8 mouse cellular contexts compared by ENCODE assay signal in the genomic region with DNA sequence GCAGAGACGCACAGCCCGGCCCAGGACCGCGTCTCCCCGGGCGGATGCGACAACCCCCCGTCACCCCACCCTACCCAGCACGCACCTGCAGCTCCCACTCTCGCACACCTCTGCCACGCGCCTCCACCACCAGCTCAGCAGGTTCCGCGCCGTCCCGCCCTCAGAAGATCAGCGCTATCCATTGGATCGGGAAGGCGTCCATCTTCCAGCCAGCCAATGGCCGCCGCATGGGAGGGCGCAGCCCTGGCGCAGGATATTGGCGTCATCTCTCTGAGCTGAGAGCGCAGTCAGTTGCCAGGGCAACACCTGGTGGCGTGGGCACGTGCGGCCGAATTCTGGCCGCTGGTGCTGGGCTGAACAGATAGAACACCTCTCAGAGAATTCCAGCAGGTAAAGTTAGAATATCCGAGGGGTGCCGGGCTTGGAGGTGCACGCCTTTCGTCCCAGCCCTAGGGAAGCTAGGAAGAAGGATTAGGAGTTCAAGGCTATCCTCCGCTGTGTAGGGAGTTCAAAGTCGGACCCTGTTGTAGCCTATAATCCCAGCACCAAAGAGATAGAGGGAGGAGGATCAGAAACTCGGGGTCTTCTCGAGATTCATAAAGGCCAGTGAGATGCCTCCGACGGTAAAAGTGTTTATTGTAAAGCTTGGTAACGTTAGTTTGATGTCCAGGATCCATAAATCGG. TPM values are rescaled to one million over a fixed set of nuclear protein-coding genes. Genes with fewer than 3 reads are reported as not detected.
A peak's percentile ranks its signal among the peaks of the same experiment; 100 is the strongest.
DNase-seq lines count a peak whose midpoint lies in the region; ATAC-seq lines count a peak whose summit lies in the region.

A gene (minus strand): TSS at position 144 of the 684 bp plus-strand sequence.

- peak; percentile 100 for ATAC-seq in inflammation-experienced regulatory T-cells, adult 6 months
- ATAC-seq in megakaryocyte-erythroid progenitor cell, adult 5-6 weeks (replicated peaks; ENCODE audit: low FRiP score, low TSS enrichment, poor library complexity, severe bottlenecking): peak; percentile 99

- DNase-seq in adrenal gland, adult (ENCODE audit: inconsistent age in 2 of 2, low spot score in 1 of 2): peak; percentile 97 to 99
- DNase-seq in embryo, embryonic 10.5 days (ENCODE audit: low spot score): peak; percentile 98
- DNase-seq in gastrocnemius, postnatal 14 days: peak; percentile 98
- peak; percentile 98 to 99 for DNase-seq in left cerebral cortex, postnatal 10 days (ENCODE audit: extremely low spot score in 1 of 2, low spot score in 2 of 2)
- peak; percentile 99 for DNase-seq in right cerebral cortex, postnatal 25 days
- DNase-seq in urinary bladder, postnatal 4 days (ENCODE audit: low spot score in 2 of 2): peak; percentile 97 to 99

- intact Hi-C loops in gastrocnemius, postnatal 14 days (cut with DNase I; ENCODE audit: low total_unique reads): loop anchor here (5.0 kb wide), 1 partner anchor 48 kb away; no protein-coding TSS in a partner anchor
- intact Hi-C loops in left cerebral cortex, postnatal 10 days (cut with DNase I): no loop called here

RNA-seq across cellular contexts. Expression of the gene that starts here (rescaled TPM):
- total RNA-seq in gastrocnemius, postnatal 14 days (2021): 1 to 10 TPM; 9.2 TPM
- polyA plus RNA-seq in inflammation-experienced regulatory T-cells, adult 6 months (2017; shearing (Covaris generic)): 1 to 10 TPM; 4.6 to 5.6 (median 5.2) TPM
- total RNA-seq in left cerebral cortex, postnatal 10 days (2021): 10 to 100 TPM; 20.1 to 20.2 TPM
- 28.0 and 31.0 TPM in 2 replicates for total RNA-seq in megakaryocyte-erythroid progenitor cell, adult 5-6 weeks (2014; fragmentation: Nextera tagmentation)
- total RNA-seq in megakaryocyte-erythroid progenitor cell, adult 5-6 weeks (2017): 40.1 and 74.7 TPM in 2 replicates

Comparison
In these comparisons a context has a peak if more than half of its experiments do, and no peak if none do; other contexts are left out.
1. Peak in every context shown above with its lines: DNase-seq and ATAC-seq.